Mouse (Mus musculus) kidney, embryonic 14.5 days (tissue): ENCODE results near the gene Gm16867. TPM values are rescaled to one million over a fixed set of nuclear protein-coding genes. Genes with fewer than 3 reads are reported as not detected.
A peak's percentile ranks its signal among the peaks of the same experiment; 100 is the strongest.
"Not testable (repeated sequence)": the region's sequence is repeated elsewhere in the genome, so short reads cannot be mapped to it uniquely, and the experiment has no call there.

Source experiments
- ATAC-seq: fragments of 200-750 bp; cut with Nextera tagmentation; 2 replicates; pipeline ENCODE4 v1.8.0; 2017; ENCODE audit warnings: moderate number of reproducible peaks, mild to moderate bottlenecking, moderate TSS enrichment, moderate library complexity; ENCODE audit not compliant: low FRiP score, low TSS enrichment
- H3K27ac ChIP-seq: fragments of 300-500 bp; sonication (generic); 2 replicates; pipeline ENCODE4 v1.5.1; 2014; ENCODE audit warnings: low read depth, mild to moderate bottlenecking, low read length, moderate library complexity, mixed read lengths
- H3K27me3 ChIP-seq: fragments of 300-500 bp; sonication (generic); 2 replicates; pipeline ENCODE4 v1.6.1; 2014; ENCODE audit warnings: mild to moderate bottlenecking, low read length; ENCODE audit not compliant: control insufficient read depth, insufficient read depth
- H3K36me3 ChIP-seq: fragments of 300-500 bp; sonication (generic); 2 replicates; pipeline ENCODE4 v1.6.1; 2014; ENCODE audit warnings: low read length, mixed read lengths; ENCODE audit not compliant: control insufficient read depth, insufficient read depth
- H3K4me1 ChIP-seq: fragments of 300-500 bp; sonication (generic); 2 replicates; pipeline ENCODE4 v1.6.1; 2014; ENCODE audit warnings: low read length, mixed read lengths; ENCODE audit not compliant: control insufficient read depth, insufficient read depth
- H3K4me2 ChIP-seq: fragments of 300-500 bp; sonication (generic); replicated peaks from 2 replicates; pipeline ENCODE4 v1.6.1; 2014; ENCODE audit warnings: low read depth, mild to moderate bottlenecking, low read length
- H3K4me3 ChIP-seq: fragments of 300-500 bp; sonication (generic); 2 replicates; pipeline ENCODE4 v1.5.1; 2014; ENCODE audit warnings: mild to moderate bottlenecking, low read length
- H3K9ac ChIP-seq: fragments of 300-500 bp; sonication (generic); 2 replicates; pipeline ENCODE4 v1.6.1; 2014; ENCODE audit warnings: low read depth, mild to moderate bottlenecking, low read length, moderate library complexity
- H3K9me3 ChIP-seq: fragments of 300-500 bp; sonication (generic); 2 replicates; pipeline ENCODE4 v1.6.1; 2016; ENCODE audit warnings: low read length; ENCODE audit not compliant: control insufficient read depth
- WGBS: fragments of 180-500 bp; shearing (Covaris S2); extraction: QIAGEN DNeasy Blood & Tissue Kit; methylation state at CpG from one replicate; pipeline ENCODE4 v1.1.7; 2014; 5-methylcytosine and 5-hydroxymethylcytosine counted together
- polyA plus RNA-seq: library from polyadenylated mRNA; unstranded; fragments of >200 nt; fragmentation: Nextera tagmentation; extraction: Ambion mirVana; gene quantifications from 2 replicates; pipeline ENCODE4 v1.2.1, GENCODE M21; 2014

Gene Gm16867
- polyA plus RNA-seq, 1 experiment from 2014 or later, result not detected

- ATAC-seq, result not testable (repeated sequence)
Measured at GRCm38 (mm10) chr14:69440955-69441354, 62.2 kb downstream of the Gm16867 start.

GRCm38 (mm10) chr14:69438678-69439214 is 64.4 kb downstream of the Gm16867 start:
- not testable (repeated sequence) for H3K4me3 ChIP-seq, H3K9ac ChIP-seq, H3K4me2 ChIP-seq, H3K4me1 ChIP-seq, H3K9me3 ChIP-seq, H3K36me3 ChIP-seq, H3K27me3 ChIP-seq, ATAC-seq, H3K27ac ChIP-seq
- WGBS, result no CpG with 5 or more reads among the region's 7 CpGs

More at GRCm38 (mm10) chr14:69440955-69441354, 62.2 kb downstream of the Gm16867 start:
- H3K4me1 ChIP-seq, H3K9me3 ChIP-seq, H3K27me3 ChIP-seq, H3K27ac ChIP-seq, H3K4me2 ChIP-seq, H3K36me3 ChIP-seq, H3K4me3 ChIP-seq, H3K9ac ChIP-seq: not testable (repeated sequence)
- WGBS, result no CpG with 5 or more reads among the region's 7 CpGs

- H3K9ac ChIP-seq, H3K4me3 ChIP-seq, H3K27me3 ChIP-seq, H3K4me2 ChIP-seq, H3K9me3 ChIP-seq, H3K36me3 ChIP-seq, H3K4me1 ChIP-seq, H3K27ac ChIP-seq: not testable (repeated sequence)
- no CpG with 5 or more reads among the region's 7 CpGs for WGBS
- peak; percentile 57; the same call in 1 of the 2 replicates for ATAC-seq
Measured at GRCm38 (mm10) chr14:69421003-69421402, 82.2 kb downstream of the Gm16867 start.

DNA sequence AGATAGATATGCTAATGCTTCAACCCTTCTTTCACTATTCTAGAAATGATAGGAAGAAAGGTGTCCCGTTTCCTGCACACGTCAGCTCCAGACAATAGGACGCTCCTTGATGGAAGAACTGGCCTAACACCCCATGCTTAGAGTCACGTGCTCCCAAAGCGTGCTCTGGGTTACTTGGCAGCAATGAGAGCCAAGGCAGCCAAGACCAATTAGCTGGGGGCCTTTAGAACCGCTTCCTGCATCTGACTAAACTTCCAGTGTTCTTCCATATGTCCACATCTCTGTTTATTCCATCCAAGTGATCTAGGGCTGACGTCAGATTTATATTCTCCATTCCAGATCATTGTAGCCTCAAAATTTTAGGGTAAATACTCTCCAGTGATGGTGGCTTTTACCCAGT is 85.6 kb downstream of the Gm16867 start:
- not testable (repeated sequence) for H3K4me2 ChIP-seq, H3K9me3 ChIP-seq, H3K27me3 ChIP-seq, H3K4me1 ChIP-seq, H3K36me3 ChIP-seq, ATAC-seq, H3K4me3 ChIP-seq, H3K27ac ChIP-seq, H3K9ac ChIP-seq
- no CpG with 5 or more reads among the region's 7 CpGs for WGBS

Other genes starting within 250 kb of the Gm16867 start
- gene Synb, start 209.1 kb downstream of the Gm16867 start, polyA plus RNA-seq, result not detected in 2 replicates
- gene Gm27179, start 9.2 kb upstream of the Gm16867 start, polyA plus RNA-seq, result not detected in 2 replicates
- 10.4 and 16.7 TPM in 2 replicates for gene Entpd4b, start 52.1 kb upstream of the Gm16867 start, polyA plus RNA-seq